Mouse (Mus musculus) ovary, adult 10 weeks (tissue): ENCODE measurements around the gene Vmn1r128. TPM values are rescaled to one million over a fixed set of nuclear protein-coding genes. Genes with fewer than 3 reads are reported as not detected.

Experiments used
- polyA plus RNA-seq: library from polyadenylated mRNA; stranded (reverse); fragments of 350-450 nt; fragmentation: Illumina TruSeq; extraction: RNeasy Lipid Tissue Mini Kit (QIAGEN cat#74804); gene quantifications from one replicate; pipeline ENCODE4 v1.2.3, GENCODE M21; 2014

Vmn1r128 gene
- not detected for polyA plus RNA-seq

DNA sequence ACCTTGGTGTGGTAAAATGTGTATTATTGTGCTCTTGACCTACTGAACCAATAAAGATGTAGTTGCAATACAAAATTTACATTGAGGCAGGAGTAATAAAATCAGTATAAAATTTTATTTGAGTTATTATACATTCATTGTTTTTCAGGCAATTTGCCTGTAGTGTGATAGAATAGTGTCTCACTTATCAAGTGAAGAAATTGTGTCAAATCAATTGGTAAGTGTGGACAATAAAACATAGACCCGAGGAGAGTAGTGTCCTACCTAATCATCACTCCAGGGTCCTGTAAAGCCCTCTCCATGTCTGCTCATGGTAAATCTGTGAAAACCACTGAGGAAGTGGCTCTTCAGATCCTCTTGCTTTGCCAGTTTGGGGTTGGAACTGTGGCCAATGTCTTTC, at the start of gene Vmn1r128:
Gene Vmn1r128 (plus strand): TSS at position 301 of the 400 bp plus-strand sequence.

GRCm38 (mm10) chr7:21301367-21301766, 47.8 kb upstream of the Vmn1r128 start, which contains the start of gene Vmn1r126:
Gene Vmn1r126, minus strand, starts transcription at chr7:21301467.

DNA sequence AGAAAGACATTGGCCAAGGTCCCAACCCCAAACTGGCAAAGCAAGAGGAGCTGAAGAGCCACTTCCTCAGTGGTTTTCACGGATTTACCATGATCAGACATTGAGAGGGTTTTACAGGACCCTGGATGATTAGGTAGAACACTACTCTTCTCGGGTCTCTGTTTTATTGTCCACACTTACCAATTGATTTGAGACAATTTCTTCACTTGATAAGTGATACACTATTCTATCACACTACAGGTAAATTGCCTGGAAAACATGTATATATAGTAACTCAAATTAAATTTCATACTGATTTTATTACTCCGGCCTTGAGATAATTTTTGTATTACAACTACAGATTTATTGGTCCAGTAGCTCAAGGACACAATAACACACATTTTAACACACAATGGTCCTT, 29.4 kb upstream of the Vmn1r128 start, which contains the start of gene Vmn1r127:
Gene Vmn1r127 (minus strand): TSS at position 101 of the 400 bp plus-strand sequence.

DNA sequence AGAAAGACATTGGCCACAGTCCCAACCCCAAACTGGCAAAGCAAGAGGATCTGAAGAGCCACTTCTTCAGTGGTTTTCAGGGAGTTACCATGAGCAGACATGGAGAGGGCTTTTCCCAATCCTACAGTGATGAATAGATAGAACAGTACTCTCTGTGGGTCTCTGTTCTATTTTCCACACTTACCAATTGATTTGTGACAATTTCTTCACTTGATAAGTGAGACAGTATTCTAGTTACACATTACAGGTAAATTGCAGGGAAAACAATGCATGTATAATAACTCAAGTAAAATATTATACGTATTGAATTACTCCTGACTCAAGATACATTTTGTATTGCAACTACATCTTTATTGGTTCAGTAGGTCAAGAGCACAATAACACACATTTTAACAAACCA, 12.0 kb downstream of the Vmn1r128 start, which contains the start of gene Vmn1r129:
Gene Vmn1r129 (minus strand): TSS at position 101 of the 400 bp plus-strand sequence.

Other genes with a start within 250 kb of the Vmn1r128 start
- not detected for gene Vmn1r122, start 215.2 kb upstream of the Vmn1r128 start, polyA plus RNA-seq
- not detected for gene Vmn1r123, start 187.2 kb upstream of the Vmn1r128 start, polyA plus RNA-seq
- gene Gm5157, start 158.9 kb upstream of the Vmn1r128 start, polyA plus RNA-seq: not detected
- gene Vmn1r124, start 88.8 kb upstream of the Vmn1r128 start, polyA plus RNA-seq: not detected
- gene Vmn1r125, start 77.2 kb upstream of the Vmn1r128 start, polyA plus RNA-seq: not detected
- gene Vmn1r126, start 47.9 kb upstream of the Vmn1r128 start, polyA plus RNA-seq: not detected
- not detected for gene Vmn1r127, start 29.5 kb upstream of the Vmn1r128 start, polyA plus RNA-seq
- not detected for gene Vmn1r129, start 11.9 kb downstream of the Vmn1r128 start, polyA plus RNA-seq
- not detected for gene Gm6882, start 83.4 kb downstream of the Vmn1r128 start, polyA plus RNA-seq
- not detected for gene Vmn1r130, start 162.4 kb downstream of the Vmn1r128 start, polyA plus RNA-seq
- not detected for gene Vmn1r131, start 196.7 kb downstream of the Vmn1r128 start, polyA plus RNA-seq